Mouse (Mus musculus) mammary gland, adult 2 months (tissue): ENCODE data around the gene Selenoi. TPM values are rescaled to one million over a fixed set of nuclear protein-coding genes. Genes with fewer than 3 reads are reported as not detected.

Source experiments
- polyA plus RNA-seq: library from polyadenylated mRNA; depleted of rRNA; stranded (reverse); fragments of >200 nt; gene quantifications from 2 replicates; pipeline ENCODE4 v1.2.3, GENCODE M21; 2012; ENCODE audit warnings: low replicate concordance; rRNA removed

Gene Selenoi
- polyA plus RNA-seq, result 21.5 and 29.9 TPM in 2 replicates

GRCm38 (mm10) chr5:30232271-30232971, at the start of gene Selenoi:
Selenoi (plus strand) TSS chr5:30232581.

GRCm38 (mm10) chr5:30205493-30205892, 26.9 kb upstream of the Selenoi start, which contains the start of gene Adgrf3:
Adgrf3 (minus strand) TSS chr5:30205722.

GRCm38 (mm10) chr5:30281291-30281732, 48.9 kb downstream of the Selenoi start, which contains the start of gene Drc1:
Drc1 (plus strand) TSS chr5:30281388.

Other genes with a start within 250 kb of the Selenoi start
- gene Il6, start 219.5 kb upstream of the Selenoi start, polyA plus RNA-seq, result 0.09 TPM in 1 of 2 replicates, not detected in the other
- 15.2 and 16.6 TPM in 2 replicates for gene Tyms, start 159.0 kb upstream of the Selenoi start, polyA plus RNA-seq
- gene Garem2, start 127.4 kb upstream of the Selenoi start, polyA plus RNA-seq, result 0.05 and 0.06 TPM in 2 replicates
- not detected in 2 replicates for gene 3110082J24Rik, start 126.5 kb upstream of the Selenoi start, polyA plus RNA-seq
- 76.5 and 139 TPM in 2 replicates for gene Hadha, start 77.4 kb upstream of the Selenoi start, polyA plus RNA-seq
- 150 and 338 TPM in 2 replicates for gene Hadhb, start 77.3 kb upstream of the Selenoi start, polyA plus RNA-seq
- 0.06 and 0.08 TPM in 2 replicates for gene Adgrf3, start 26.9 kb upstream of the Selenoi start, polyA plus RNA-seq
- 0.05 and 0.07 TPM in 2 replicates for gene Drc1, start 48.8 kb downstream of the Selenoi start, polyA plus RNA-seq
- gene Otof, start 229.4 kb downstream of the Selenoi start, polyA plus RNA-seq, result 0.29 and 0.34 TPM in 2 replicates
- not detected in 2 replicates for gene 1700001C02Rik, start 233.5 kb downstream of the Selenoi start, polyA plus RNA-seq